ENCODE assay signal across 8 mouse cellular contexts in the genomic region with DNA sequence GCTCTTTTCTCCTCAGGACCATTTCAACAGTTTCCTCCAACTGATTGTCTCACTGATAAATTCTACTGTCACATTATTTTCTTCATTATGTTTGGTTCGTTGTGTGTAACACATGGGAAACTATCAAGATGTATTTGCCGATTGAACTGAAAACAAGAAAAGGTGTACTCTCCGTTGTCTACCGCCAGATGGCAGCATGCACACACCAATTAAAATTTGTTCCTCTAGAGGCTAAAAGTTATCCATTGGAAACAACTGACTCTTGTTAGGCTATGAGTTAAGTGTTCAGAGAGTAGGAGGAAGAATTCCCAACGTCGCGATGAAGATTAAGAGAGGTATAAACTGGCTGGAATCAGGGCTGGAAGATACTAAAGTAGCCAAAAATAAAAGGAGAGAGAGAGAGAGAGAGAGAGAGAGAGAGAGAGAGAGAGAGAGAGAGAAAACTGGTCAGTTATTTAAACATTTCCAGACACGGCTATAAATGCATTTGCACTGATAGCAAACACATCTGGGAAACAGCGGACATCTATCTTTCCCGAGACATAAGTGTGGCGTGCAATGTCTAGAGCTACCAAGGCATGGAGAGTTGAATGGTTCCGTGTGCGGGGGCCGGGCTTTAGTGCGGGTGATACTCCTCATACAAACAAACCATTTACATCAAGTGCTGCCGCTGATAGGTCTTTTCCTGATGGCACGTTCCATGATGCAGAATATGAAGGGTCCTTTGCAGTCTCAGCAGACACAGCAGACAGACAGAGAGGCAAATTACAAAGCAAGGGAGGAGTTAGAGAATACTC.
A peak's percentile ranks its signal among the peaks of the same experiment; 100 is the strongest.
DNase-seq lines count a peak whose midpoint lies in the region; ATAC-seq and TF ChIP-seq lines count a peak whose summit lies in the region.

No protein-coding gene starts in this region.

- H3K27ac ChIP-seq in embryonic facial prominence, embryonic 12.5 days, result no peak overlapping the region

- no peak for TF ChIP-seq POLR2A in lung, adult 2 months (IDR thresholded peaks at IDR 0.05; ENCODE audit: borderline replicate concordance, extremely low read depth, low read depth, low read length)

- no peaks in the 10 kb centered on the region for H3K9me3 ChIP-seq in embryonic facial prominence, embryonic 12.5 days

- H3K27me3 ChIP-seq in embryonic facial prominence, embryonic 12.5 days, result 0 out of 2 replicates have a peak, but pooled peaks cover 3% of the 10 kb centered on the region

- H3K4me3 ChIP-seq in embryonic facial prominence, embryonic 12.5 days, result no peak overlapping the region
- H3K4me3 ChIP-seq in lung, adult 2 months (replicated peaks; ENCODE audit: extremely low read depth, low read depth, low read length), result no peak overlapping the region

- peaks cover 5% of the 10 kb centered on the region for H3K4me1 ChIP-seq in embryonic facial prominence, embryonic 12.5 days
- H3K4me1 ChIP-seq in lung, adult 2 months (ENCODE audit: control insufficient read depth, insufficient read depth, low read length), result no peaks in the 10 kb centered on the region

- H3K4me2 ChIP-seq in embryonic facial prominence, embryonic 12.5 days (replicated peaks), result peak overlapping the region; percentile 38

- peak; percentile 18 for DNase-seq in cerebellum, adult 11 months
- DNase-seq in urinary bladder, postnatal 25 days (ENCODE audit: low spot score), result peak; percentile 29
- DNase-seq in urinary bladder, postnatal 4 days (ENCODE audit: low spot score in 2 of 2), result no peak
- DNase-seq in induced T-regulatory cell, adult 2 months (ENCODE audit: low read depth), result peak; percentile 55
- DNase-seq in lung, adult 2 months, result peak; percentile 23
- DNase-seq in right cerebral cortex, adult 2 months (ENCODE audit: low spot score in 2 of 2), result peak; percentile 56 to 78

- peak; percentile 30; the same call in 1 of the 2 replicates for TF ChIP-seq CTCF in lung, adult 2 months (IDR thresholded peaks at IDR 0.05; ENCODE audit: insufficient read depth, low read length)

- no peak for ATAC-seq in cerebellum, adult (ENCODE audit: insufficient number of reproducible peaks, low FRiP score, low TSS enrichment)
- ATAC-seq in embryonic facial prominence, embryonic 12.5 days (ENCODE audit: insufficient number of reproducible peaks, insufficient read depth, low FRiP score, low TSS enrichment), result no peak

- WGBS in embryonic facial prominence, embryonic 12.5 days, result 24% methylated on average over 17 of the region's 17 CpGs
- WGBS in lung, adult 2 months, result 22% methylated on average over 17 of the region's 17 CpGs

- H3K9ac ChIP-seq in embryonic facial prominence, embryonic 12.5 days, result no peak overlapping the region

- no peaks in the 10 kb centered on the region for H3K36me3 ChIP-seq in embryonic facial prominence, embryonic 12.5 days

Comparison
In these comparisons a context has a peak if more than half of its experiments do, and no peak if none do; other contexts are left out.
1. DNase-seq: peak in cerebellum, adult 11 months (single experiment), urinary bladder, postnatal 25 days (single experiment), induced T-regulatory cell, adult 2 months (single experiment), lung, adult 2 months (single experiment) and right cerebral cortex, adult 2 months (2 of 2); none in urinary bladder, postnatal 4 days (0 of 2).